Mouse (Mus musculus) E14TG2a.4 (cell line): ENCODE data around the gene Muc3a.

Source experiments
- CTCF ChIP-seq: conservative IDR thresholded peaks from 2 replicates; pipeline ENCODE4 v1.5.1; 2014; ENCODE audit warnings: low read length
- NANOG ChIP-seq: IDR thresholded peaks from 2 replicates; pipeline ENCODE4 v1.6.1; 2014; ENCODE audit warnings: borderline replicate concordance, low read length, mixed read lengths
- POU5F1 ChIP-seq: IDR thresholded peaks from 2 replicates; pipeline ENCODE4 v1.6.1; 2014; ENCODE audit warnings: low read length, borderline replicate concordance

- no peak for TF ChIP-seq CTCF
- TF ChIP-seq NANOG = no peak
- no peak for TF ChIP-seq POU5F1
Observed at GRCm38 (mm10) chr5:137212289-137212688, at the start of gene Muc3a.
